Mouse (Mus musculus): Measurements from ENCODE around the gene Alox5.

Alox5 gene

GRCm38 (mm10) chr6:116420271-116420670 is 40.7 kb downstream of the Alox5 start:
- in situ Hi-C loops (cut with MboI; ENCODE audit: low pct_unique_long_range_greater_than_20kb in 1 of 2, low sequenced_read_pairs in 2 of 2, unreplicated experiment in 1 of 2): no loop called here

GRCm38 (mm10) chr6:116419699-116420098 is 41.3 kb downstream of the Alox5 start:
- in situ Hi-C loops (cut with MboI; ENCODE audit: low pct_unique_long_range_greater_than_20kb in 1 of 2, low sequenced_read_pairs in 2 of 2, unreplicated experiment in 1 of 2): no loop called here

- in situ Hi-C loops (cut with MboI; ENCODE audit: low pct_unique_long_range_greater_than_20kb in 1 of 2, low sequenced_read_pairs in 2 of 2, unreplicated experiment in 1 of 2): no loop called here
Observed at GRCm38 (mm10) chr6:116418487-116418886, 42.5 kb downstream of the Alox5 start.

- in situ Hi-C loops (cut with MboI; ENCODE audit: low pct_unique_long_range_greater_than_20kb in 1 of 2, low sequenced_read_pairs in 2 of 2, unreplicated experiment in 1 of 2): no loop called here
Observed at GRCm38 (mm10) chr6:116417518-116418315, 43.3 kb downstream of the Alox5 start.

- in situ Hi-C loops (cut with MboI; ENCODE audit: low pct_unique_long_range_greater_than_20kb in 1 of 2, low sequenced_read_pairs in 2 of 2, unreplicated experiment in 1 of 2): no loop called here
Observed at GRCm38 (mm10) chr6:116416000-116416552, 44.9 kb downstream of the Alox5 start.

- in situ Hi-C loops (cut with MboI; ENCODE audit: low pct_unique_long_range_greater_than_20kb in 1 of 2, low sequenced_read_pairs in 2 of 2, unreplicated experiment in 1 of 2): no loop called here
Observed at GRCm38 (mm10) chr6:116415126-116415676, 45.8 kb downstream of the Alox5 start.

GRCm38 (mm10) chr6:116412546-116413325 is 48.2 kb downstream of the Alox5 start:
- in situ Hi-C loops (cut with MboI; ENCODE audit: low pct_unique_long_range_greater_than_20kb in 1 of 2, low sequenced_read_pairs in 2 of 2, unreplicated experiment in 1 of 2): no loop called here

- in situ Hi-C loops (cut with MboI; ENCODE audit: low pct_unique_long_range_greater_than_20kb in 1 of 2, low sequenced_read_pairs in 2 of 2, unreplicated experiment in 1 of 2): no loop called here
Observed at GRCm38 (mm10) chr6:116411716-116412115, 49.3 kb downstream of the Alox5 start.

GRCm38 (mm10) chr6:116410436-116410835 is 50.5 kb downstream of the Alox5 start:
- in situ Hi-C loops (cut with MboI; ENCODE audit: low pct_unique_long_range_greater_than_20kb in 1 of 2, low sequenced_read_pairs in 2 of 2, unreplicated experiment in 1 of 2): no loop called here

GRCm38 (mm10) chr6:116407956-116408657 is 52.9 kb downstream of the Alox5 start:
- in situ Hi-C loops (cut with MboI; ENCODE audit: low pct_unique_long_range_greater_than_20kb in 1 of 2, low sequenced_read_pairs in 2 of 2, unreplicated experiment in 1 of 2): no loop called here

GRCm38 (mm10) chr6:116407216-116407615 is 53.8 kb downstream of the Alox5 start:
- in situ Hi-C loops (cut with MboI; ENCODE audit: low pct_unique_long_range_greater_than_20kb in 1 of 2, low sequenced_read_pairs in 2 of 2, unreplicated experiment in 1 of 2): no loop called here

- in situ Hi-C loops (cut with MboI; ENCODE audit: low pct_unique_long_range_greater_than_20kb in 1 of 2, low sequenced_read_pairs in 2 of 2, unreplicated experiment in 1 of 2): no loop called here
Observed at GRCm38 (mm10) chr6:116406680-116407079, 54.3 kb downstream of the Alox5 start.

GRCm38 (mm10) chr6:116406152-116406551 is 54.8 kb downstream of the Alox5 start:
- in situ Hi-C loops (cut with MboI; ENCODE audit: low pct_unique_long_range_greater_than_20kb in 1 of 2, low sequenced_read_pairs in 2 of 2, unreplicated experiment in 1 of 2): no loop called here

GRCm38 (mm10) chr6:116405715-116406114 is 55.3 kb downstream of the Alox5 start:
- in situ Hi-C loops (cut with MboI; ENCODE audit: low pct_unique_long_range_greater_than_20kb in 1 of 2, low sequenced_read_pairs in 2 of 2, unreplicated experiment in 1 of 2): no loop called here

GRCm38 (mm10) chr6:116405243-116405642 is 55.7 kb downstream of the Alox5 start:
- in situ Hi-C loops (cut with MboI; ENCODE audit: low pct_unique_long_range_greater_than_20kb in 1 of 2, low sequenced_read_pairs in 2 of 2, unreplicated experiment in 1 of 2): no loop called here

GRCm38 (mm10) chr6:116402426-116402825 is 58.6 kb downstream of the Alox5 start:
- in situ Hi-C loops (cut with MboI; ENCODE audit: low pct_unique_long_range_greater_than_20kb in 1 of 2, low sequenced_read_pairs in 2 of 2, unreplicated experiment in 1 of 2): no loop called here

GRCm38 (mm10) chr6:116401746-116402423 is 59.1 kb downstream of the Alox5 start:
- in situ Hi-C loops (cut with MboI; ENCODE audit: low pct_unique_long_range_greater_than_20kb in 1 of 2, low sequenced_read_pairs in 2 of 2, unreplicated experiment in 1 of 2): no loop called here

- in situ Hi-C loops (cut with MboI; ENCODE audit: low pct_unique_long_range_greater_than_20kb in 1 of 2, low sequenced_read_pairs in 2 of 2, unreplicated experiment in 1 of 2): no loop called here
Observed at GRCm38 (mm10) chr6:116398136-116398535, 62.8 kb downstream of the Alox5 start.

All from mouse embryonic stem cell (cell line).